Mouse (Mus musculus) Muller cell, postnatal 12 days (primary cell): ENCODE results near the gene Ajap1.

ENCODE experiments used
- DNase-seq: peaks from one replicate; pipeline ENCODE4 v3.0.0-alpha.2; 2015; ENCODE audit errors: inconsistent ontology term

Ajap1 gene

DNA sequence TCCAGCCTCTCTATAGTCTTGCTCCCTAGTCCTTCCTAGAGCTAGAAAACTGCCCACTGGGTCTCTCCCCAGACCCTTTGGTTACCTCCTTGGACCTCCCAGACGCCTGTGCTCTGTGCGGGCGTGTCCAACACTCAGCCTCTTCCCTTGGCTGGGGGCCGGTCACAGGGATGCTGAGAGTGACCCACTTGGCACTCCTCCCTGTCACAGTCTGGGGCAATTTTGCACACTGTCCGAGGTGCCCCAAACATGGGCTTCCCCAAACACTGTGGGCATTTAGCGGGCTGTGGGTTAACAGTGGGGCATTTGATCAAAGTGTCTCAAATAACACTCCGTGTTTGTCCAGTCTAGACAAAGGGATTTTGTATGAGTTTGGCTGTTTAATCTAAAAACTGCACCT lies 29.1 kb downstream of the Ajap1 start:
- no peak for DNase-seq

DNA sequence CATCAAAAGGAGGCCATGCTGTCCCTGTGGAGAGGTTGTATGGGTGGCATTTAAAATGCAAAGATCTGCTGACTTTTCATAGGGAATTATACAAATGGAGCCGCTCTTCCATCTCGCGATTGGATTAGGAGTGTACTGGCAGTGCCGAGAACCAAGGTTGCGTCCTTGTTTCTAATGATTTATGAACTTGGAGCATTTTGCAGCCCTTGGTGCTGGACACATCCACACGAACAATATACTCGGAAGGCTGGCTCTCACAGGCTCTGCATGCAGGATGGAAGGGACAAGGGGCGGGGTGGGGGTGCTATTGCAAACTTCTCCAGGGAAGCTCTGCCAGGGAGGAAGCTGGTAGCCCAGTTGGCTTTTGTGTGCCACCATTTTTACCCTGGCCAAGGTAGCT lies 31.1 kb downstream of the Ajap1 start:
- DNase-seq = no peak

DNA sequence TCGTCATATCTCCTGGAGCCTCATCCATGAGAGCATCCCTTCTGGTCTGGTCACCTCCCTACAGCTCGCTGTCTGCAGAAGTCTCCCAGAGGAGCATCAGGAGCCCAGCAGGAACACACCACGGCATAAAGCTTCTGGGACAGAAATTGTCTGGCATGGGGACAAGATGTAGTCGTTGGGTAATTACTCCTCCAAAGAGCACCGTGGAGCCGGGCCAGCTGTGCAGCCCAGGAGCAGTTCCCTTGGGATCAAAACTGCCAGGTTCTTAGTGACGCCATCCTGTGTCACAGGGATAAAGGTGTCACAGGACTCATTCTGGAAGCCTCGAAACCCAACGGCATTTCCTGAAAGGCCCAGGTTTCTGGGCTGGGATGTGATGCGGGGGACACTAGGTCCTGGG lies 40.1 kb downstream of the Ajap1 start:
- DNase-seq = no peak

DNA sequence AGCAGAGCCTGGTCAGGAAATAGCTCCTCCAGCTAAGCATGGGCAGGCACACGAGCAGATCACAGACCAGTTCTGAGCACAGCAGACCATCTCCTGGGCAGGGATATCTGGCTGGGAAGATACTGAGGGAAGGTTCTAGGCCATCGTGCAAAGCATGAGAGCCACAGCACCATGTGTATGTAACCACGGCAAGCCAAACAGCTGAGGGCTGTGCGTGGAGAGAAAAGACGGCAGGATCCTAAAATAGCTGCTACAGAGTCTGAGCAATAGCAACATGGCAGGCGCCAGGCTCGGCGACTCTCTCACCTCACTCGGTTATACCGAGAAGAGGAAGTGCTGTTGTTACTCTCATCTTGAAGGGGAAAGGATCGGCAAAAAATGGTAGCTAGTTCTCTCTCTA lies 42.7 kb downstream of the Ajap1 start:
- no peak for DNase-seq

DNA sequence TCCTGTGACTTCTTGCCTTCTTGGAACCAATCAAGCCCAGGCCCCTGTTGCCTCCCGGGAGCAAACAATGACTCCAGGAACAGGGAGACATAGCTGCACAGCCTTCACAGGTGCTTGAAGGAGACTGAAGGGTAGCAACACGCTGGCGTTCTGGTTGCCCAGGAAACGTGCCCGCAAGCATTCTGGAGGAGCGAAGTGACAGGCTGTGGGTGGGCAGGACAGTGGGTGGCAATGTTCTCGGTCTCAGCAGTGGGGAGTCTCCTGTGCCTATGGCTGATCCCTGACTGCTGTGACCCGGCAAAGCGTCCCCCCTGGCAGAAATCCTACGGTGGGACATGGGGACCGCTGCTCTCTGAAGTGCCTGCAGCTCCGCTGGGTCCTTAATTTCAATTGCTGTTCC lies 43.6 kb downstream of the Ajap1 start:
- DNase-seq = no peak

DNA sequence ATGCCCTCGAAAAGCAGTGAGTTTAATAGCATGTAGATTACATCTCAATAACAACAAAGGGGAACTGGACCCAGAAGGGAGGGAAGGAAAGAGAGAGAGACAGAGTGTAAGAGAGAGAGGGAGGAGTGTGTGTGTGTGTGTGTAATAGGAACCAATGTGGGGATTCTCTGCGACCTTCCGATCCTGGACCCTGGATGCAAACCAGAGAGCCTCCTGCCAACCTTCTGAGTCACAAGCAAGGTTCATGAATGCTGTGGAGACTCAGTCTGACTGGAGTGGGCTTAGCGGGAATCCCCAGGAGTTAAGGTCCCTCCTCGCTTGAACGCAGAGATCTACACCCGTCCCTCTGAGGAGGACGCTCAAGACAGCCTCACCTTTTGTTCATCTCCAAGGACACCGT lies 45.4 kb downstream of the Ajap1 start:
- DNase-seq = peak; percentile 22

DNA sequence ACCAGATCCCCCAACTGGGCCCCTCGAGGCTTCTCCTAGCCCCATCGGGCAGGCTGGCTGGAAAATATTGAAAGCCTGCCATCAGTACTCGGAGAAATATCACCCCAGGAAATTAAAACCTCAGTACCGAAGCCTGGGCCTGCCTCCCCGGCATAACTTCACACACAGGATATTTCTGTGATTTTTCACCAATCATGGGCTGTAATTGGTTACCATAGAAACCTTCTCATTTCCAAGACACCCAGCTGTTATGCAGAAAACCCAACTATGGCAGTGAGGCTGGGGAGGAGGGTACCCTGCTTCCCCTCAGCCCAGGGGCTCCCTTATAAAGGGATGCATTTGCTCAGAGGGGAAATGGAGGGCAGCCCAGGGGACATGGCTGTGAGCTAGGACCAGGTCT lies 46.7 kb downstream of the Ajap1 start:
- no peak for DNase-seq

DNA sequence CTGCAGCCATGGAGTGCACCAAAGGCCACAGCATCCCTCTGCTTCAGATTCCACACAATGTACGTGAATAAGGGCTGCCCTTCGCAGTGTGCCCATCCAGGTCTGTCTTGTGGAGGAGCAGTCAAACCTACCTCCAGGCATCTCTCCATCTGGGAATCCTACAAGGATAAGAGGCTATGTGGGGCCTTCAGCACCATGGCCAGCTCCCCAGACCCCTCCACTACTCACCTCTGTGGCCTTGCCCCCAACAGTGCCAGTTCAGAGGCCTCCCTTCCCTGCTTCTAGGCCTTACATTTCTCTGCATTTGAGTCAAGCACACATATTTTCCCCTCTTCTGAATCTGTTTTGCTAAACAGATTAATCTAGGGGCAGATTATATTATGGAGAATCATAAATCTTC lies 52.6 kb downstream of the Ajap1 start:
- no peak for DNase-seq

DNA sequence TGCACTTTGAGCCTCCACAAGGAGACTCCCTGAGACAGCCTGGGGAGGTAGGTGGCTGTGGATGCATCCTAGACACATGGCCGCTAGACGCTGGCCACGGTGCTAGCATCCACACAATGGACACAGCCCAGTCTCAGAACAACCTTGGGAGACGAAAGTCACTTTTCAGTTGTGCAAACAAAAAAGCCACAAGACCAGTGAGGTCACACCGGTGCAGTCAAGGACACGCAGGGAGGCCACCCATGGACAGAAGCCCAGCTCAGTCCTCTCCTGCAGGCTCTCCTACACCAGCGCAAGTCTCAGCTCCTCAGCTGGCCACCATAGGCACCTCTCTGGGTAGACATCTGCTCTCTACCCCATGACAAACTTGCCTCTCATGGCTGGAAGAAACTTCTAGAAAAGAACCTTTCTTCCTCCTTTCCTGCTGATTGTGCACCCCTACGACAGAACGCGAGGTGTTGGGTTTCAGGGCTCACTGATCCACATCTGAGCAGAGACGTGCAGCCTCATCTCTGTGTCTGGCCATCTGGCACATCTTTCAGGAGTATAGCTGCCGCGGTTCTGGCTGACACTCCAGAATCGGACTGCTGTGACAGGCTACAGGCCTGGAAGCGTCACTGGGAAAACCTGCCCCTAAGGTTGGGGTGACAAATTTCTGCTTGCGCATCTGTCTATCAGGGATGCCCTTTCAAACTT lies 56.5 kb downstream of the Ajap1 start:
- no peak for DNase-seq

DNA sequence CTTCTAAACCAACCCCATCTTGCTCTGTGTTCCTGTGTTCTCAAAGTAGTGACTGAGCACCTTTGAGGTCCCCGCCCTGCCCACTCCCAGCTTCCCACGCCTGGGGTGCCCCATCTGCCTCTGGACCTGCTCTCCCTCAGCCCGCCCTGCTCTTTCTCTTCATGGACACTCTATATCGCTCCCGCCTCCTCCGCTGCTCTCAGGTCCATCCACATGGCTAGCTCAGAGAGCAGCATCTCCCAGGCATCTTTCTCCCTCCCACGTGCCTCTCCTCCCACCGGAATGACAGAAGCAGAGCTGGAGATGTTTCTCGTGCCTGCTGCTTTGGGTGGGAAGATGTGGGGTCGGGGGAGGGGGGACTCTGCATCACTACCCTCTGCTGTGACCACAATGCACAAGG lies 58.3 kb downstream of the Ajap1 start:
- no peak for DNase-seq

DNA sequence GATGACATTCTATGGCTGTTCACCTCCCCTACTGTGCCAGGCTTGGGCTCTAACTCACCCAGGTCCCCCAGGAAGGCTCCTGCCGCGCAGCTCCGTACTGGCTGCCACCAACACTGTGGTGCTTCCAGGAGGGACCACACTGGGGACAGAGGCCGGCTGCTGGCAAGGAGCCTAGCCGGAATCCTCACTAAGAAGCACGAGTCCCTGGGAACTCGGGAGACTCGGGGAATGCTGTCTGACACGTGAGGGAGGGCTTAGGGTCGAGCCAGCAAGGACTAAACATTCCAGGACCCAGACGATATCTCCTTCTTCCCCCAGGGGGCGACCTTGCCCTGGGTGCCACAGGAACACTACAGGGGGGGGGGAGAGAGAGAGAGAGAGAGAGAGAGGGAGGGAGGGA lies 64.7 kb downstream of the Ajap1 start:
- DNase-seq = peak; percentile 75

DNA sequence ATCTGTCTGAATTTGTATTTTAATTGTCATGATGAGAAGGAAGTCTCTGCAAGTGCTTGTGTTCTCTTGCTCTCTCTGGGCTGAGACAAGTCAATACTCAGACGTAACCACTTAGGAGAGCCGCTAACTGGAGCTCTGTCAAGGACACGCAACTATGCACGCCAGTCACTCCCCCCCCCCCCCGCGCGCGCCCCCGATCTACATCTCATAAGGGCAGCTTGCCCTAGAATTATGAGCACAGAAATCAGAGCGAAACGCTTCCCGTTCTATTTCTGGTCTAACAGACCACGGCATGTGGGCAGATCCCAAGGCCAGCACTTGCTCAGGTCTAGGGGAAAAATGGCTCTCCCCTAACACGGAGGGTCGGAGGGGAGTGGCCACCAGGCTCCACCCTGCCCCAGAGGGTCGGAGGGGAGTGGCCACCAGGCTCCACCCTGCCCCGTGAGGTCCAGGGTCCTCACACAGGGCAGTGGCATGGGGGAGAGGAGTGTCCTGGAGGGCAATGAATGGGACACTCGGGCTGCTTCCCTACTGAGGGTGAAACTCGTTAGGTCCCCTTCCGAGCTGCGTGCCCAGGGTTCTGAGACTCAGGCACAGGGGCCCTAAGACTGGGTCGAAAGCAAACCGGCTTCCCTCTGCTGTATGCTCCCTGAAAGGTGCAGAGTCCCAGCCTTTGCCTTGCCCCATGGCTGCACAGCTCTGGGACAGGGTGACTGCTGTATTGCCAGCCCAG lies 65.3 kb downstream of the Ajap1 start:
- peak; percentile 54 for DNase-seq

DNA sequence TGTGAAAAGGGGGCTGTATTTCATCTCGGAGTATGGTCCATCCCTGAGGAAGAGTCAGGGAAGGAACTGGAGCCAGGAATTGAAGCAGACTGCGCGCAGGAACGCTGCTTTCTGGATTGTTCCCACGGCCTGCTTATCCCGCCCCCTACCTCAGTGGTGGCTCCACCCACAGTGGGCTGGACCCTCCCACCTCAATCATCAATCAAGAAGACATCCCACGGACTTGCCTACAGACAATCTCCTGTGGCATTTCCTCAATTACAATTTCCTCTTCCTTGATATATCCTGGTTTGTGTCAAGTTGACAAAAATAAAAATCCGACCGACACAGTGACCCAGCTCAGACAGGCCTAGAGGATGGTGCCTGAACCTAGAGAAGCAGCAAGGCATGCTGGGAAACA lies 66.5 kb downstream of the Ajap1 start:
- no peak for DNase-seq

DNA sequence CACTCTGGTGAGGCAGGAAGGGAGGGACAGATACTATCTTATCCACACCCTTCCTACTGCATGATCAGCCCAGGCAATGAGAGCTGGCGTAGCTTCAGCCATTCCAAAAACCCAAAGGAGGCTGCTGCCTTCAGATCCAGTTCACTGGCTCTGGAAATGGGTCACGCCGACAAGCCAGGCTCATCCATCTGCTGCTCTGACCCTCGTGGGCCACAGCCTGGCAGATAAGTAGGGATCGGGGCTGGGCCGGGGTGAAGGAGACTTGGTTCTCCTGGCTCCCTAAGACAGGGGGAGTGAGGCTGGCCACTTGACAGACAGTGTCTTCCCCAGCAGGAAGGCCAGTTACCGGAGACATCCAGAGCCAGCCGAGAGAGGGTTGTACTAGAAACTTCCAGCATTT lies 84.2 kb downstream of the Ajap1 start:
- no peak for DNase-seq

DNA sequence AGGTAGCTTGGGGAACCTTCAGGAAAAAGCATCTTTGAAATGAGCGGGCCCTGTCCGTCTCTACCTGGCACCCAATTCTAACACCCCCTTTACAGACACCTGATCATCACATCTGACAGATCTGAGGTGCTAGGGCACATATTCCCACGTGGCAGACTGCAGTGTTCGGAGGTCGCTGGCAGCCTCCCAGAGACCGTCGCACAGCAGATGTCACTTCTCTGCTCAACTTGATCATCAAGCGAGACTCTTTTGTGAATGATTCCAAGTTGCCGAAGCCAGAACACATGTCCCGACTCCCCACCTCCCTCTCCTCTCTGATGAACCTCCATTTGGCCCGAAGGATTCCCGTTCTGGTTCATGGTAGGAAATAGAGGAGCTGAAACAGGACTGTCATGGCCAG lies 95.1 kb downstream of the Ajap1 start:
- DNase-seq = no peak

DNA sequence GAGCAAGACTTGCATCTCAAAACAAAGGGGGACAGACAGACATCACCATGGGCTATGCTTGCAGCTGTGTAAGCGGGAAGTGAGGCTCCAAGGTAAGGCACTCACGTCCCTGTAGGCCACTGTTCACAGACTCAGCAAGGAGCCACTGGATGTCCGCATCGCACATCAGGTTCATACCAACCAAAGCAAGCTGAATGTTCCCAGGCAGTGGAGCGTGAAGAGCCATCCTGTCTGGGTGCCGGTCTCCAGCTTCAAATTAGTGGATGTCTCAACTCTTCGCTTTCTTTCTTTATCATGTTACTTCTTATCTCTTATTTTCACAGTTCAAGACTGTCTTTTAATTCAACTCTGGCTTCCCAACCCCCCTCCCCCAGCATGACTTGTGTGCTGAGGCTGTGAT lies 101.2 kb downstream of the Ajap1 start:
- peak; percentile 31 for DNase-seq

DNA sequence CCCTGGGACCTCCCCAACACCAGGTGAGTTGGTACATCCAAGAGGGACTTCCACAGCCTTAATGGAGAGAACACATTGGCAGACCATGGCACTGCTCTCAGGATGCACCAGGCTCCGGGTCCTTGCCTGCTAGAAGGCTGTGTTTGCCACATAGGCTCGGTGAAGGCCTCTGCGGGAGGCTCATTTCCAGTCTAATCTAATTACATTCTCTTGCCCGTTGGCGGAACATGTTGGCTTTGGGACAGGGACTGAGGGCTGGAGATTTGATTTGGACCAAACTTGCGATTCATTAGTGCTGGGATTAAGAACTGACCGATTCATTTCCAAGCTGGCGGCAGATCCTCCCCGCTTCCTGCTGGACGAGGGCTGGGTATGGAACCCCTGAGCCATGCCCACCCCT lies 101.7 kb downstream of the Ajap1 start:
- peak; percentile 65 for DNase-seq

DNA sequence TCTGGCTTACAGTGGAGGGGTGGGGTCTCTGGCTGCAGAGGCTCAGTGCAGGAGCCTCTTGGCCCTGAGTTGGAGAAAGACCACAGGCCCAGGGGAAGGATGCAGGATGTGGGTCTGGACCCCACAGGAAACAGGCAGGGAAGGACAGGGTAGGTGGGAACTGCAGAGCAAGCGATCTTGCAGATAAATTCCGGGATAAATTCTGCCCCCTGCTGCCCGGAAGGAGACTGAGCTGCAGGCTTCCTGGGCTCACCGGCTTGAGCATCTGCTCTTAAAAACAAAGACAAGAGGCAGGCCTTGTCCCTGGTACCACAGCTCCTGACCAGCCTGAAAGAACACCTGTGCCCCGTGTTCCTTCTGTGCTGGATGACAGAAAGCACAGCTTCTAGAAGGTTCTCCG lies 104.6 kb downstream of the Ajap1 start:
- no peak for DNase-seq

DNA sequence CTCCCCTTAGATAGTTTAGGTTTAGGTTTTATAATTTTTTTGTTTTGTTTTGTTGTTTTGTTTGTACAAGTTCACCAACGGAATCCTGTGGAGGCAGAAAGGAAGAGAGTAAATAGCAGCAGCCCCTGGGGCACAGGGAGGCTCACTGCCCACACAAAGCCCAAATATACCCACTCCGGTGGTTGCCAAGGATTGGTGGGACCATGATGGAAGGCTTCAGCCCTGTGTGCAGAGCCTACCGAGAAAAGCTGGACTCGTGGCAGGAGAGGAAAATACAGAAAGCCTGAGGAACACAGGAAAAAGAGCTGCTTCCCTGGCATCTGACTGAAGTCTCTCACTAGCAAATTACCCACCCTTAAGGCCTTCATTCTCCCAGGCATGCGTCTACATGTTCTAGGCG lies 108.4 kb downstream of the Ajap1 start:
- no peak for DNase-seq

DNA sequence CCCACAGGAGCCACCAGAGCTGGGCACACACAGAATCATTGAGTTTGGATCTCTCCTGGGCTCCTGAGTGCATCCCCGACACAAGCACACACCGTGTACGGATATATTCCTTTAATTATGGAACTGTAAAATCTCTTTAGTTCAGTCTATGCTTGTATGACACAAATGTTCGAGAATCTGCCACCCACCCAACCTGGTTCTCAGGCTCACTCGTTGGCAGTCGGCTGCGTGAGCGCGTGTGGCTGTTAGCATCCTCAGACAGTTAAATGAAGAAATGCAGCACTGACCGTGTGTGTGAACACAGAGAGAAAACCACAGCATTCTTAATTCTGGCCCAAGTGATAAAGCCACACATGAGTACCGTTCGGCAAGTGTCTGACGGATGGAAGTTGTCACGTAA lies 109.5 kb downstream of the Ajap1 start:
- no peak for DNase-seq

DNA sequence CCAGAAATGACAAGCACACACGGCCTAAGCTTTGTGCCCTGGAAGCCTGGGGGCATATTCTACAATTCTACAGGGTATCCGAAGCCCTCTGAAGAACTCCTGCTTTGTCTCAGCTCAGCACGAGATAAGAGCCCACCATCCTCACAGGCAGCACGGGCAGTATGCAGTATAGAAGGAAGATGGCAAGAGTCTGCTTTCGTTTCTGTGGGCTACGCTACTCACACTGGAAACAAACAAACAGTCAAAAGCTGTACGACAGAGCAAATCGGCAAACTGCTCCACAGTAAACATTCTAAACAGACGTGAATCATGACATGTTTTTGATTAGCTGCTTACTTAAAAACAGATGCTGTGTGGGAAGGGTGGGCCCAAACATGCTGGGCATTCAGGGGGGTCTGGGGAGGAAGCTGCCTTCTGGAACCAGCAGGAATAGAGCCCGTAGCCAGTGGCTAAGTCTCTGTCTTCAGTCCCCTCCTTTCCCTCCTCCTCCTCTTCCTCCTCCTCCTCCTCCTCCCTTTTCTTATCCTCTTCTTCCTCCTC lies 113.9 kb downstream of the Ajap1 start:
- DNase-seq = no peak

DNA sequence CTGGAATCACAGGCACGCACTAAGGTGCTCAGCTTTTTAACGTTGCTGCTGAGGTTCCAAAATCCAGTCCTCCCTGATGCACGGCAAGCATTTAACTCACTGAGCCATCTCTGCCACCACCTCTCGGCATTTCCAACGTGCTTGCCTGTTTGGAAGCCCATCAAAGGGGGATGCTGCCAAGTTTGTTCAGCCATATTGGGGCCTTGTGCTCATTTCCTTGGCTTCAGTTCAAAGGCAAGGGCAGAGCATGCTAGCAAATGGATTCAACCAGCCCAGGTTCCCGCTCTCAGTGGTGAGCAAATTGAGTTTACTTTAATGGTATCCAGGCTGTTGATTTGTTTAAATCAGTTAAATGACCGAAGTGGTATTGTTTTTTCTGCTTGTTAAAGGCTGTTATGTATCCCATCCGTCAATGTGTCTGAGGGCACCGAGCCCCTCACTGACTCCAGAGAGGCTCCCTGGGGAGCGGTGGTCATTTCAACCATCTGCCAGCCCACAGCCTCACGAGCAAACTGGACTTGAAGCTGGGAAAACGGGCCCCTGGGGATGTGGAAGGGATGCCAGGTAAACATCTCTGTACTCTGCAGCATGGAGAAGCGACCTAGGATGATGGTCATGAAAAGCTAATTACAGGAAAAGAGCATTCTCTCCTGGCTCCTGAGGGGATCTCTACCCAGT lies 121.6 kb downstream of the Ajap1 start:
- peak; percentile 29 for DNase-seq

DNA sequence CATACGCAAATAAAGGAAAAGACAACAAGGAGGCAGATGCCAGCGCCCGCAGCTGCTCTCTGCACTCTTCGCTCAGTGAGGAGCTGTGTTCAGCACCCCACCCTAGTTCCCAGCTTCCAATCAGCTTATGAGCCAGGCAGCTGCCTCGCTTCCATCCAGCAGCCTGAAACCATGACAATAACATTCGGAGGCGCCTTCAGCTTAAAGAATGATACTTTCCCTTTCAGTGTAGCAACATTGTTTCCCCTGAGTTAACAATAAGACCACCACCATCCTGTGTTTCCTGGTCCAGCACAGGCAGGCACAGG lies 124.4 kb downstream of the Ajap1 start:
- DNase-seq = no peak
